Mouse (Mus musculus) bone marrow macrophage, adult 2 months (primary cell): ENCODE results near the gene Dact3.

ENCODE experiments used
- CTCF ChIP-seq: IDR thresholded peaks from 2 replicates; pipeline ENCODE4 v1.5.1; 2012; ENCODE audit warnings: low read depth, mild to moderate bottlenecking, low read length, moderate library complexity
- POLR2A ChIP-seq: IDR thresholded peaks from 2 replicates; pipeline ENCODE4 v1.6.1; 2012; ENCODE audit warnings: mild to moderate bottlenecking, low read depth, low read length, borderline replicate concordance

DNA sequence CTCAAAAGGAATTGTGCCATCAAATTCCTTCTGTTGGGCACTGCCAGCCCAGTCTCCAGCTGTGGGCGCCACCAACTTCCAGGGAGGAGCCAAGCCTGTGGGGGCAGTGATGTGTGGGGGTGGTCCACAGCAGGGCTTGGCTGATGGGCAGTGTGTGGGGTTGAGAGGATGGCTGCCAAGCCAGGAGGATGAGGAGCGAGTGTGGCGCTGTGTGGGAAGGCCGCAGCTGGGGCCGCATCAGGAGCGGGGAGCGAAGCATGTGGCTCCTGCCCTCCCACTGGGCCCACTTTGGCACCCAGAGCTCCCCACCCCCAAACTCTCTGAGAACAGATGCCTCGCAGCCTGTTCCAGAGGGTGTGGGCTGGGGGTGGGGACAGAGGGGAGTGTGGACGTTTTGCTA is 42.9 kb downstream of the Dact3 start:
- TF ChIP-seq POLR2A (no peak), CTCF (no peak)
